Mouse (Mus musculus): ENCODE results near the gene Prss57.

The Prss57 gene

DNA sequence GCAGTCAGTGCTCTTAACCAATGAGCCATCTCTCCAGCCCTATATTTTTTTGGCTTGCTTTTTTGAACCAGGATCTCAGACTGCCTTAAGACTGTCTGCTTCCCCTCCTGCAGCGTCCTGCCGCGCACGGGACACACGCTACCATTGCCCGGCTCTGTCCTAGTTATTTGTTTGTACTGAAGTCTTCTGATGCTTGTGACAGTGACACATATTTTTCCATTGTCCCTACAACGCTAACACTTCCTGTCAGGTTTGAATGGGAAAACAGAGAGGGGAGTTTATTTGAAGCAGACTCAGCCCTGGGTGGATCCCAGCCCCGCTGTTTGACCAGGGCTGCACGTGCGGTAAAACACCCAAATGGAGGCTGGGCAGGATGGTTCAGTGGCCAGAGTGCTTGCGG is 18.0 kb upstream of the Prss57 start:
- in situ Hi-C loops (cut with MboI, MseI), result no loop called here

DNA sequence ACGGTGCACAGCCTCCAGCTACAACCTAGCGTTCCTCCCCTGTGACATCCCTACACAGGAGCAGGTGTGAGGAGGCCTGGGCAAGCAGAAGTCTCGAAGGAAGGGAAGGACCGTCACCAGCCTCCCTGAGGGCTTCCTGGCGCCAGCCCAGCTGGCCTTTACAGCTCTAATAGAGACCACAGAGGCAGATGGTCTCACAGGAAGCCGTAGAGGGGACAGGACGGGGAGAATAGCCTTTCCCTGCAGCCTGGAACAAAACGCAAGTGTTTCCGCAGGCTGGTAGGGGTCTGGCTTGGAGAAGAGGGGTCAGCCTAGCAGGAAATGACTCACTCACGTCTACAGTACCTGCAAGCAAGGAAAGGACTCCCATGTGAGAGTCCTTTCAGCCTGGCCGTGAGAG is 17.1 kb upstream of the Prss57 start:
- in situ Hi-C loops (cut with MboI, MseI), result no loop called here

DNA sequence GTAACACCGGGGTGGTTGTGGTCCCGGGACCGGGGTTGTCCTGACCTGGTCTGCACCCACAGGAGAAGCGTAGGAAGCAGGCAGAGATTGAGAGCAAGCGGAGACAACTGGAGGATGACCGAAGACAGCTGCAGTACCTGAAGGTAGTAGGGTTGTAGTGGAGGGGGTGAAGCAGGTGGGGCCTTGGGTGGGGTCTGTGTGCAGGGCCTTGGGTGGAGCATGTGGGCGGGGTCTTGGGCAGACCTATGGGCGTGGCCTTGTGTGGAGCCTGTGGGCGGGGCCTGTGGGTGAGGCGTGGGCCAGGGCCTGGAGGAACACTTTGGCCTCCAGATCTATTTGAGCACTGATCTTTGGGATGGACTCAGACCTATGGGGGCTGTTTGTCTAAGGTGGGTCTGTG is 16.2 kb upstream of the Prss57 start:
- in situ Hi-C loops (cut with MboI, MseI), result no loop called here

- in situ Hi-C loops (cut with MboI, MseI), result no loop called here
Measured at GRCm38 (mm10) chr10:79806331-79806730, 15.6 kb upstream of the Prss57 start.

- in situ Hi-C loops (cut with MboI, MseI), result no loop called here
Measured at GRCm38 (mm10) chr10:79805636-79806035, 14.9 kb upstream of the Prss57 start.

DNA sequence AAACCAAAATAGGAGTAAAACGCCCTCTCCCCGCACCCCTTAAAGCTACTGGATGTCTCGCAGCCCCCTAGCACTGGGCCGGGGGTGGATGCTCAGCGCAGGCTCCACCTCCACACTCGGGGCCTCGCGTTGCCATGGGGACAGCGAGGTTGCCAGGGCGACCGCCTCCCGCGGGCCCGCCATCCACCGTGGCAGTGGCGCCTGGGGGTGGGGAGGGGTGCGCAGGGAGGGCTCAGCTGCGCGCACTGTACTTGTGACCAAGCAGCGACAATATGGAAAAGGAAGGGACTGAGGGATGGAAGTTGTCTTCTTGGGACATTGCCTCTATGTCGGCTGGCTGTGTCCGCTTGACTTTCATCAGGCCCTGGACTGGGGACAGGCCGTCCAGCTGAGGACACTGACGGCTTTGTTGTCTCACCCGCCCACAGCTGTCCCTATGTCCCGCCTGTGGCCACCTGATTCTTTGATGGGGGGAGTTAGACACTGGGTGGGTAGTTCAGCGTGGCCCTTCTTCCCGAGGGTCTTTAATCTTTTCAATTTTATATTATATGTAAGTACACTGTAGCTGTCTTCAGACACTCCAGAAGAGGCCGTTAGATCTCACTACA is 13.1 kb upstream of the Prss57 start:
- in situ Hi-C loops (cut with MboI, MseI), result no loop called here

- in situ Hi-C loops (cut with MboI, MseI), result no loop called here
Measured at GRCm38 (mm10) chr10:79802331-79802971, 11.7 kb upstream of the Prss57 start.

- in situ Hi-C loops (cut with MboI, MseI), result no loop called here
Measured at GRCm38 (mm10) chr10:79801837-79802236, 11.1 kb upstream of the Prss57 start.

DNA sequence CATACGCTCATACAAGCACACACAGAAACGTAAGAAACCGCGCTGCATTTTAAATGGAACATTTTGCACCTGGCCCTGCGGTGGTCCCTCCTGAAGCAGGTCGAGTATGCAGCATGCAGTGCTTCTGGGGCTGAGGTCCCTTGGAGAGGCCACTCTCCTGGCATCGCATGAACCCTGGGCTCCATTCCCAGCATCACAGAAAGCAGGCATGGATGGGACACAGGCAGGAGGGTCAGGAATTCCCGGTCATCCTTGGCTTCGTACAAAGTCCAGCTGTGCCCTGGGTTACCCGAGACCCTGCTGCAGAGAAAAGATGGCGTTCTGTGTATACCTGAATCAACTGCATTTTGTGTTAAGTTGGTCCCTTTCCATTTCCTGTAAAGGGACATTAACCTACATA is 9.7 kb upstream of the Prss57 start:
- in situ Hi-C loops (cut with MboI, MseI), result no loop called here

DNA sequence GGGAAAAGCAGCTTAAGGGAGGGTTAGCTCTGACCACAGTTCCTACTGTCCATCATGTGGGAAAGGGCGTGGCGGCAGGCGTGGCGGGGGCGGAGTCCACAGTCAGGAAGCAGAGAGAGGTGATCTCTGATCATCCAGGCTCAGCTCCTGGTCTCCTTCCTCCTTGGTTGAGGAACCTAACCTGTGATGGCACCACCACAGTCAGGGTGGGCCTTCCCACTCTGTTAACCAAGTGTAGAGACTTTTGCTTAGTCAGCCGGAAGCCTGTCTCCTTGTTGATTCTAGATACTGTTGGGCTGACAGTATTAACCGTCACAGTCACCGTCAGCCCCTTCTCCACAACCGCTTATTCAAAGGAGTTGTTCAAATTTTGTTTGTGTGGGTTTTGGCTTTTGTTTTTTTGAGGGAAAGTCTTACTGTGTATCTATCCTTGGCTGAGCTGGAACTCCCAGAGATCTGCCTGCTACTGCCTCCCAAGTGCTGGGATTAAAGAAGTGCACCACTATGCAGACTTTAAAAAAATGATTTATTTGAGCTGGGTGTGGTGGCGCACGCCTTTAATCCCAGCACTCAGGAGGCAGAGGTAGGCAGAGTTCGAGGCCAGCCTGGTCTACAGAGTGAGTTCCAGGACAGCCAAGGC is 7.6 kb upstream of the Prss57 start:
- in situ Hi-C loops (cut with MboI, MseI), result no loop called here

GRCm38 (mm10) chr10:79797326-79797725 is 6.6 kb upstream of the Prss57 start:
- in situ Hi-C loops (cut with MboI, MseI), result no loop called here

DNA sequence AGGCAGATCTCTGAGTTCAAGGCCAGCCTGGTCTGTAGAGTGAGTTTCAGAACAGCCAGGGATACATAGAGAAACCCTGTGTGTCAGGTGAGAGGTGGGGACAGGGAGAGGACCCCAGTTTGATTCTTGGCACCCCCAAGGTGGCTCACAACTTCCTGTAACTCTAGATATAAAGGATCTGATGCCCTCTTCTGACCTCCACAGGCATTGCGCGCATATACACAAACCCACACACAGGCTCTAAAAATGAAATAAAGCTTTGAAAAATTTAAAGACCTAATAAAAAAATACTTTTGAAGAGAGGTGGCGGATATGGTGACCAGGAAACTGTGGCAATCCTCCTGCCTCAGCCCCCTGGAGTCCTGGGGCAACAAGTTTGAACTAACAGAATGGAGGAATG is 5.1 kb upstream of the Prss57 start:
- in situ Hi-C loops (cut with MboI, MseI), result no loop called here

DNA sequence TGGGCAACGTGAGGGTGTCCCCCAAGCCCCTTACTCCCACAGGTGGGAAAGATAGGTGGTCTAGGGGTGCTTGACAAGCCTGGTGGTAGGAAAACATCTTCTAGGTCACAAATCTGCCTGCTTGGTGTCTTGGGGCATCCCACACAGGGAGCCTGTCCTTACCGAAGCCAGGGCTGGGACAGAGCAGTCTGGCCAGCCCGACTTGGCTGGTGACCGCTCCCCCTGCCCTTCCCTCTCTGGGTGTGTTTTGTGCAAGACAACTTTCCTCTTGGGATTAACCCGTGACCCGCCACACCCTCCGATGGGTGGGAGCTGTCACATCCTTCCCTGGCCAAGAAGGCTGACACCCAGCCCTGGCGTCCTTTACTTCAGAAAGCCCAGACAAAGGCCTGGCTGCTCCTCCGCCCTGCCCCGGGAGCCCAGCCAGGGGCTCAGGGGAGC is 3.8 kb upstream of the Prss57 start:
- in situ Hi-C loops (cut with MboI, MseI), result no loop called here

DNA sequence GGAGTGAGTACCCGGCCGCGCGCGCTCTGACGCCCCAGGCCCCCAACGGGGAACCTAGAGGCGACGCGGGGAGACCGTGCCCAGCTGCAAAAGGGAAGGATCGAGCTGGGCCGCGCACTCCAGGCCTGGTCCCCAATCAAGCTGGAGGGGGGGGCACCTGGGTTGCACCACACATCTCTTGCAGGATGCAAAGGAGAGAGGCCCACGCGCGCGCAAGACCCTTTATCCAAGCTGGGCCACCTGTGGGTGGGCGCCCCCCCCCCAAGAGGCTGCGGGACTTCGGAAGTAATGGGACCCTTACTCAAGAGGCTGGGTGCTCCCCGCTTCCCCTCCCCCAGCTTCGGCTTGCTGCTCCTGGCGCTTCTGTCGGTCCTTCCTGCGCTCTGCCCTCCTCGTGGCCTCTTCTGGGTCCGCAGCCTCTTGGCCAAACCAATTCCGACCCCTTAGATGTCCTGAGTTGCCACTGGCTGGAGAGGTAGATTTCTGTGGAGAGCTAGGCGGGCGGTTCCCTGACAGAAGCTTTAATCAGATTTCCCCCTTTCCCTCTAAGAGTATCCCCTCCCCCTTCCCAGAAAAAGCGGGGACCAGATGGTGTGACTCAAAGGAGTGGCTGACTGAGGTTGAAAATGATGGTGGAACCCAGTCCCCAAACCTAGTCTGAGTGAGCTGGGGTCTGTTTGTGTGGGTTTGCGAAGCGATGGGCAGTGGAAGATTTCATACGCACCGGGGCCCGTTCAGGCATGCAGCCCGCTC is 3.2 kb upstream of the Prss57 start:
- in situ Hi-C loops (cut with MboI, MseI), result no loop called here

DNA sequence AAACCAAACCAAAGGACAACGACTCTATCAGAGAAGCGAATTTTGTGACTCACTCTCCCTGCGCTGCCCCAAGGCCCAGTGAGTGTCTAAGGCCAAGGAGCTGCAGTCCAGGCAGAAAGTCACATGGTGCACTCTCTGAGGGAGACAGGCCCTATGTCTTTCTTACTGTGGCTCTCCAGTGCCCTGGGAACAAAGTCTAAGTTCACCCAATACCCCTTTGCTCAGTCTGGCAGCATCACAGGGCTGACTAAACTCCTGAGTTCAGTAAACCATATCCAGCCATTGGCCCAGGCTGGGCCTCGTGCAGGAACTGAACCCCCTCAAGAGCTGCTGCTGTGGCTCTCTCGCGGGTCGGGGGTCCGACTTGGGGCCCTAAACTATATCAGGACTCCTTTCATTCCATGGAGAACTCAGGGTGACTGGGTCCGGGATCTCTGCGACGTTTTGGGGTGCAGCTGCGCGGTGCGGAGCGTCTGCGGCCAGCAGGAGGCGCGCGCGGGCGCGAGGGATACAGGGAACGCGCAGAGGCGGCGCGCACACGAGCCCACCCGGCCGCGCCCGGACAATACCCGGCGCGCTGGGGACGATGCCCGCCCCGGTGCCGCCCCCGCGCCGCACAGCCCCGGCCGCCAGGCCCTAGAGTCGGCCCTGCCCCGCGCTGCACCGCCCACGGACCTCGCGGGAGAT is 2.4 kb upstream of the Prss57 start, which contains the start of gene Palm:
Gene Palm (plus strand): TSS at position 522 of the 687 bp plus-strand sequence.
- in situ Hi-C loops (cut with MboI, MseI), result no loop called here

- in situ Hi-C loops (cut with MboI, MseI), result no loop called here
Measured at GRCm38 (mm10) chr10:79792339-79793040, 1.7 kb upstream of the Prss57 start.

- in situ Hi-C loops (cut with MboI, MseI), result no loop called here
Measured at GRCm38 (mm10) chr10:79789581-79789980, 1.2 kb downstream of the Prss57 start.

- in situ Hi-C loops (cut with MboI, MseI), result no loop called here
Measured at GRCm38 (mm10) chr10:79788386-79789158, 2.2 kb downstream of the Prss57 start.

DNA sequence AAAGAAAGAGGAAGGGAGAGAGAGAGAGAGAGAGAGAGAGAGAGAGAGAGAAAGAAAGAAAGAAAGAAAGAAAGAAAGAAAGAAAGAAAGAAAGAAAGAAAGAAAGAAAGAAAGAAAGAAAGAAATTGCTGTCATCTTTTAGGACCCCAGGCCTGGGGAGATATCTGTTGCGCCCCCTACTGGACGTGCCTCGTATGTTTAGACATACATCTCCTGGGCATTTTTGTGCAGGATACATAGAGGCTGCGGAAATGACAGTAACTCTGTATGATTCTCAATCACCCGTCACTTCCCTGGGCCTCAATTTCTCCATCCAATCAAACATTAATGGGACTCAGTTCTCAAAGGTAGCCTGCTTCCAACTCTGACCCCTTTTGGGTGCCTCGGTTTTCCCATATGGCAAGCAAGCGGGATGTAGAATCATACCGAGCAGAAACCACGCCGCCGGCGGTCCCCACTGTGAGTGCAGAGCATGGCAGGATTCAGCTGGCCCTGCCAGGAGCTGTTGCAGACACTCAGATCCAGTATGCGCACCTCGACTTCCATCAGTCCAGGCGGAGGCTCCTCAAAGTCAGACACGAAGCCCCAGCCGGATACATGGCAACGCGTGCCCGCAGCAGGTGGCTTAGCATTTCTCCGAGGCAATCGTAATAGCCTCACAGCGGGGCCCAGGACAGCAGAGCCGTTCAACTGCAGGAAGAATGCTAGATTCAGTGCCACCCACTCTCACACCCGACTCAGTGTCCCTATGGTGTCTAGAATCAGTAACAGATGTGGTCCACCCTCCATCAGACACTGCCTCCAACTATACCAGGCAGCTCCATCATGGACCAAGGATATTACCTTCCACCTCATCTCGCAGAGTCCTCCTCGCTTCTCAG is 6.6 kb downstream of the Prss57 start:
- in situ Hi-C loops (cut with MboI, MseI), result no loop called here

Measured in T-helper 17 cell (primary cell).